Mouse (Mus musculus) adrenal gland, postnatal 4 days (tissue): Measurements from ENCODE around the gene Babam2. TPM values are rescaled to one million over a fixed set of nuclear protein-coding genes. Genes with fewer than 3 reads are reported as not detected.

Experiments used
- DNase-seq, 2 experiments: peaks; one replicate each; pipeline ENCODE4 v3.0.0; 2021 to 2022; ENCODE audit warnings: low spot score in 2 of 2, mixed read lengths in 2 of 2
- microRNA-seq: library from miRNA; unstranded; fragments of <30 nt; microRNA quantifications from one replicate; pipeline ENCODE4 v1.2.0, GENCODE M21; 2021
- total RNA-seq, 2 experiments: library from RNA; stranded (reverse); gene quantifications; 2 replicates each; pipeline ENCODE4 v1.2.3; 2021

Babam2 gene
- total RNA-seq, 2 experiments from 2014 or later: 99.6 to 107 TPM

- no peak for DNase-seq
Observed at GRCm38 (mm10) chr5:32110651-32111050, 413.2 kb downstream of the Babam2 start.

GRCm38 (mm10) chr5:32112206-32112916 is 414.9 kb downstream of the Babam2 start:
- DNase-seq: no peak

- DNase-seq: no peak
Observed at GRCm38 (mm10) chr5:32120901-32121376, 423.5 kb downstream of the Babam2 start.

- no peak for DNase-seq
Observed at GRCm38 (mm10) chr5:32121936-32122335, 424.5 kb downstream of the Babam2 start.

- no peak for DNase-seq
Observed at GRCm38 (mm10) chr5:32122363-32122762, 424.9 kb downstream of the Babam2 start.

- no peak for DNase-seq
Observed at GRCm38 (mm10) chr5:32124957-32125356, 427.5 kb downstream of the Babam2 start.

- DNase-seq: no peak
Observed at GRCm38 (mm10) chr5:32127226-32127625, 429.7 kb downstream of the Babam2 start.

GRCm38 (mm10) chr5:32127927-32128326 is 430.4 kb downstream of the Babam2 start:
- DNase-seq: no peak

GRCm38 (mm10) chr5:32132971-32133501 is 435.6 kb downstream of the Babam2 start:
- DNase-seq: peak in 1 of 2 experiments; percentile 60

GRCm38 (mm10) chr5:32133549-32134004 is 436.1 kb downstream of the Babam2 start:
- peak; percentile 56 to 73 for DNase-seq

DNA sequence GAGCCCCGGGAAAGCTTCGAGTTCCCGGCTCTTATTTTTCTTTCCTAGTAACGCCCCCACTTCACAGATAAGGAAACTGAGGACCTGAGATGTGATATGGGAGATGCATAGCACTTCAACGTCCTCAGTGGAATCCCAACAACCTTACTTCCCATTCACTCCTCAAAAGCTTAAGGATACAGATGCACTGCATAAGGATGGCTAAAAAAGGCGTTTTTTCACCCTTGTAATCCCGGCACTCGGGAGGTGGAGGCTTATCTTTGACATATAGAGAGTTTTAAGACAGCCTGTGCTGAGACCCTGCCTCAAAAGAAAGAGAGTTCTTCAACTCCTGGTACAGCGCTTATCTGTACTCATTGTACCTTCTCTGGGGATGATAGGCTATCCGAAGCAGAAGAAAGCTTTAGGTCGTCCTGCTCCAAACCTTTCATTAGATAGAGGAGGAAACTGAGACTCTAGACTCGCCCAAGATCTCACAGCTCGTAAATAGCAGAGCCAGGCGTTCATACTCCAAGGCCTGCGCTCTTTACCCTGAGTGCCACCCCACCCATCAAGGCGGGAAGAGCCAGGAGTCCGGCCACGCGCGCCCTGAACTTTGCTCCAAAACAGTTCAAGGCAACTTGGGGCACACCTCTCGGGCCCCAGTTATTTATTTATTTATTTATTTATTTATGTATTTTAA is 436.7 kb downstream of the Babam2 start:
- no peak for DNase-seq

Small RNA genes within 50 kb of the gene (microRNA-seq; reads per million reads assigned to microRNA genes)
- not detected for gene Mir3473e

Other genes starting within 250 kb of the Babam2 start
- 10 to 100 TPM; 34.2 to 34.8 TPM for gene Zfp512, start 245.3 kb upstream of the Babam2 start, total RNA-seq
- under 1 TPM; 0.50 to 0.62 TPM for gene 4930548H24Rik, start 211.9 kb upstream of the Babam2 start, total RNA-seq
- gene Gpn1, start 202.9 kb upstream of the Babam2 start, total RNA-seq: 10 to 100 TPM; 28.0 to 28.7 TPM
- 10 to 100 TPM; 34.7 to 39.1 TPM for gene Slc4a1ap, start 170.7 kb upstream of the Babam2 start, total RNA-seq
- 10 to 100 TPM; 26.6 to 27.6 TPM for gene Supt7l, start 169.9 kb upstream of the Babam2 start, total RNA-seq
- 100 to 1,000 TPM; 262 to 270 TPM for gene Mrpl33, start 100.7 kb upstream of the Babam2 start, total RNA-seq
- gene Rbks, start 57 bp upstream of the Babam2 start, total RNA-seq: 10 to 100 TPM in 1 of 2 experiments, 1 to 10 TPM in 1; 9.8 to 12.6 TPM